7 mouse cellular contexts compared by ENCODE assay signal in genomic region chr17:22165722-22166294, GRCm38 (mm10). TPM values are rescaled to one million over a fixed set of nuclear protein-coding genes. Genes with fewer than 3 reads are reported as not detected.
DNase-seq lines count a peak whose midpoint lies in the region; ATAC-seq lines count a peak whose summit lies in the region.
"Not testable (repeated sequence)": the region's sequence is repeated elsewhere in the genome, so short reads cannot be mapped to it uniquely, and the experiment has no call there.

TSS of gene Zfp947 (minus strand) at chr17:22166190.

- intact Hi-C loops in left cerebral cortex, postnatal 25 days (cut with DNase I): not testable (repeated sequence)

- not testable (repeated sequence) for H3K36me3 ChIP-seq in intestine, embryonic 15.5 days

- peak; percentile 14 for DNase-seq in adrenal gland, adult 8-10 months
- DNase-seq in embryo, embryonic 9.5 days (ENCODE audit: extremely low spot score): peak; percentile 60
- peak; percentile 2 to 9 for DNase-seq in left cerebral cortex, postnatal 25 days (ENCODE audit: low spot score in 2 of 2)
- DNase-seq in right cerebral cortex, adult 2 months (ENCODE audit: low spot score in 2 of 2): peak; percentile 3 to 5

- not testable (repeated sequence) for H3K4me1 ChIP-seq in intestine, embryonic 15.5 days (replicated peaks)

- peak within 1 kb of the TSS; percentile 60 for H3K9ac ChIP-seq in intestine, embryonic 15.5 days

- H3K27me3 ChIP-seq in intestine, embryonic 15.5 days (replicated peaks): not testable (repeated sequence)

- not testable (repeated sequence) for H3K9me3 ChIP-seq in intestine, embryonic 15.5 days

- peak within 1 kb of the TSS; percentile 87 for H3K27ac ChIP-seq in intestine, embryonic 15.5 days

- 0% methylated on average over 16 of the region's 16 CpGs for WGBS in intestine, embryonic 15.5 days

- ATAC-seq in granulocyte monocyte progenitor cell, adult 5-6 weeks (replicated peaks; ENCODE audit: poor library complexity, severe bottlenecking): peak; percentile 96
- peak; percentile 97 for ATAC-seq in intestine, embryonic 15.5 days
- peak; percentile 93 for ATAC-seq in megakaryocyte progenitor cell, adult 5-6 weeks (replicated peaks; ENCODE audit: poor library complexity)

- peak within 1 kb of the TSS; percentile 54 for H3K4me3 ChIP-seq in intestine, embryonic 15.5 days (replicated peaks)

- peak within 1 kb of the TSS; percentile 62 for H3K4me2 ChIP-seq in intestine, embryonic 15.5 days (replicated peaks)

RNA-seq across cellular contexts. Expression of gene Zfp947, which starts in this region (rescaled TPM):
- 1 to 10 TPM; 1.3 to 3.1 (median 2.2) TPM for total RNA-seq in adrenal gland, adult 8-10 months (2022)
- 3.7 and 4.5 TPM in 2 replicates for total RNA-seq in granulocyte monocyte progenitor cell, adult 5-6 weeks (2014; fragmentation: Nextera tagmentation)
- 3.4 and 4.9 TPM in 2 replicates for total RNA-seq in granulocyte monocyte progenitor cell, adult 5-6 weeks (2017)
- 2.9 TPM in 2 replicates for polyA plus RNA-seq in intestine, embryonic 15.5 days (2015; fragmentation: Nextera tagmentation; extraction: Ambion mirVana)
- total RNA-seq in left cerebral cortex, postnatal 25 days (2021): under 1 TPM; 0.25 to 0.41 TPM
- total RNA-seq in megakaryocyte progenitor cell, adult 5-6 weeks (2015): 3.7 and 5.2 TPM in 2 replicates
- total RNA-seq in megakaryocyte progenitor cell, adult 5-6 weeks (2017): 4.3 and 5.6 TPM in 2 replicates

Comparison
In these comparisons a context has a peak if more than half of its experiments do, and no peak if none do; other contexts are left out.
1. Peak in every context shown above with its lines: DNase-seq, ATAC-seq, H3K4me3 ChIP-seq and H3K27ac ChIP-seq.
2. Peak in DNase-seq in left cerebral cortex, postnatal 25 days; RNA of the gene not detected or under 1 TPM.
3. DNase-seq: peak in every context shown above with its lines; median percentile 60 in embryo, embryonic 9.5 days; 14 in adrenal gland, adult 8-10 months; 6 in left cerebral cortex, postnatal 25 days; 4 in right cerebral cortex, adult 2 months.